Mouse (Mus musculus): ENCODE measurements around the gene Vwa5b1. TPM values are rescaled to one million over a fixed set of nuclear protein-coding genes. Genes with fewer than 3 reads are reported as not detected.

Vwa5b1 gene
- polyA plus RNA-seq, 1 experiment = 2.4 TPM

- peak in 1 of 2 experiments; percentile 58 for DNase-seq (ENCODE audit: extremely low spot score in 1 of 2, low spot score in 1 of 2)
These were observed 53.2 kb downstream of the Vwa5b1 start for GRCm38 (mm10) chr4:138582446-138582845.

- no peak for DNase-seq (ENCODE audit: extremely low spot score in 1 of 2, low spot score in 1 of 2)
These were observed 57.3 kb downstream of the Vwa5b1 start for GRCm38 (mm10) chr4:138578406-138578805.

- DNase-seq (ENCODE audit: extremely low spot score in 1 of 2, low spot score in 1 of 2) = no peak
These were observed 59.0 kb downstream of the Vwa5b1 start for GRCm38 (mm10) chr4:138576661-138577060.

GRCm38 (mm10) chr4:138574800-138575606, 60.7 kb downstream of the Vwa5b1 start:
- no peak for DNase-seq (ENCODE audit: extremely low spot score in 1 of 2, low spot score in 1 of 2)

- DNase-seq (ENCODE audit: extremely low spot score in 1 of 2, low spot score in 1 of 2) = no peak
These were observed 65.8 kb downstream of the Vwa5b1 start for GRCm38 (mm10) chr4:138569928-138570327.

- no peak for DNase-seq (ENCODE audit: extremely low spot score in 1 of 2, low spot score in 1 of 2)
These were observed 67.4 kb downstream of the Vwa5b1 start for GRCm38 (mm10) chr4:138568275-138568674.

- DNase-seq (ENCODE audit: extremely low spot score in 1 of 2, low spot score in 1 of 2) = peak; percentile 72 to 95
These were observed 73.7 kb downstream of the Vwa5b1 start for GRCm38 (mm10) chr4:138561986-138562385.

GRCm38 (mm10) chr4:138555531-138555930, 80.2 kb downstream of the Vwa5b1 start:
- peak in 1 of 2 experiments; percentile 73 for DNase-seq (ENCODE audit: extremely low spot score in 1 of 2, low spot score in 1 of 2)

GRCm38 (mm10) chr4:138554934-138555333, 80.8 kb downstream of the Vwa5b1 start:
- no peak for DNase-seq (ENCODE audit: extremely low spot score in 1 of 2, low spot score in 1 of 2)

- no peak for DNase-seq (ENCODE audit: extremely low spot score in 1 of 2, low spot score in 1 of 2)
These were observed 81.4 kb downstream of the Vwa5b1 start for GRCm38 (mm10) chr4:138554302-138554701.

- DNase-seq (ENCODE audit: extremely low spot score in 1 of 2, low spot score in 1 of 2) = peak in 1 of 2 experiments; percentile 48
These were observed 82.2 kb downstream of the Vwa5b1 start for GRCm38 (mm10) chr4:138553516-138553933.

GRCm38 (mm10) chr4:138553116-138553515, 82.6 kb downstream of the Vwa5b1 start:
- no peak for DNase-seq (ENCODE audit: extremely low spot score in 1 of 2, low spot score in 1 of 2)

- DNase-seq (ENCODE audit: extremely low spot score in 1 of 2, low spot score in 1 of 2) = no peak
These were observed 84.1 kb downstream of the Vwa5b1 start for GRCm38 (mm10) chr4:138551601-138552000.

GRCm38 (mm10) chr4:138550557-138550956, 85.1 kb downstream of the Vwa5b1 start:
- DNase-seq (ENCODE audit: extremely low spot score in 1 of 2, low spot score in 1 of 2) = no peak

- DNase-seq (ENCODE audit: extremely low spot score in 1 of 2, low spot score in 1 of 2) = no peak
These were observed 86.7 kb downstream of the Vwa5b1 start for GRCm38 (mm10) chr4:138548960-138549359.

GRCm38 (mm10) chr4:138548124-138548561, 87.5 kb downstream of the Vwa5b1 start:
- peak; percentile 72 to 80 for DNase-seq (ENCODE audit: extremely low spot score in 1 of 2, low spot score in 1 of 2)

- no peak for DNase-seq (ENCODE audit: extremely low spot score in 1 of 2, low spot score in 1 of 2)
These were observed 88.1 kb downstream of the Vwa5b1 start for GRCm38 (mm10) chr4:138547556-138547955.

GRCm38 (mm10) chr4:138547041-138547440, 88.6 kb downstream of the Vwa5b1 start:
- DNase-seq (ENCODE audit: extremely low spot score in 1 of 2, low spot score in 1 of 2) = no peak

GRCm38 (mm10) chr4:138546241-138546640, 89.4 kb downstream of the Vwa5b1 start:
- no peak for DNase-seq (ENCODE audit: extremely low spot score in 1 of 2, low spot score in 1 of 2)

GRCm38 (mm10) chr4:138543177-138543576, 92.5 kb downstream of the Vwa5b1 start:
- DNase-seq (ENCODE audit: extremely low spot score in 1 of 2, low spot score in 1 of 2) = peak; percentile 69 to 85

- no peak for DNase-seq (ENCODE audit: extremely low spot score in 1 of 2, low spot score in 1 of 2)
These were observed 97.6 kb downstream of the Vwa5b1 start for GRCm38 (mm10) chr4:138538084-138538449.

All from frontal cortex, adult 2 months (tissue).